Mouse (Mus musculus) heart, embryonic 12.5 days (tissue): ENCODE data around the gene P3h3. TPM values are rescaled to one million over a fixed set of nuclear protein-coding genes. Genes with fewer than 3 reads are reported as not detected.
"Not testable (repeated sequence)": the region's sequence is repeated elsewhere in the genome, so short reads cannot be mapped to it uniquely, and the experiment has no call there.

ENCODE experiments used
- ATAC-seq: fragments of 200-750 bp; cut with Nextera tagmentation; 2 replicates; pipeline ENCODE4 v1.8.0; 2017; ENCODE audit warnings: moderate TSS enrichment, moderate library complexity; ENCODE audit not compliant: insufficient number of reproducible peaks, low FRiP score
- H3K27ac ChIP-seq: fragments of 300-500 bp; sonication (generic); 2 replicates; pipeline ENCODE4 v1.5.1; 2016; ENCODE audit warnings: mild to moderate bottlenecking, moderate library complexity; ENCODE audit not compliant: poor library complexity, severe bottlenecking
- H3K27me3 ChIP-seq: fragments of 300-500 bp; sonication (generic); replicated peaks from 2 replicates; pipeline ENCODE4 v1.6.1; 2016; ENCODE audit warnings: mild to moderate bottlenecking, moderate library complexity
- H3K36me3 ChIP-seq: fragments of 300-500 bp; sonication (generic); 2 replicates; pipeline ENCODE4 v1.6.1; 2016; ENCODE audit warnings: mild to moderate bottlenecking, moderate library complexity
- H3K4me1 ChIP-seq: fragments of 300-500 bp; sonication (generic); replicated peaks from 2 replicates; pipeline ENCODE4 v1.6.1; 2016; ENCODE audit warnings: mild to moderate bottlenecking
- H3K4me2 ChIP-seq: fragments of 300-500 bp; sonication (generic); 2 replicates; pipeline ENCODE4 v1.6.1; 2016; ENCODE audit warnings: mild to moderate bottlenecking, moderate library complexity
- H3K4me3 ChIP-seq: fragments of 300-500 bp; sonication (generic); 2 replicates; pipeline ENCODE4 v1.5.1; 2016; ENCODE audit warnings: mild to moderate bottlenecking
- H3K9ac ChIP-seq: fragments of 300-500 bp; sonication (generic); 2 replicates; pipeline ENCODE4 v1.6.1; 2016; ENCODE audit warnings: mild to moderate bottlenecking, moderate library complexity
- H3K9me3 ChIP-seq: fragments of 300-500 bp; sonication (generic); replicated peaks from 2 replicates; pipeline ENCODE4 v1.6.1; 2016; ENCODE audit warnings: mild to moderate bottlenecking, moderate library complexity
- WGBS: fragments of 180-500 bp; shearing (Covaris S2); methylation state at CpG from one replicate; pipeline ENCODE4 v1.1.7; 2016; 5-methylcytosine and 5-hydroxymethylcytosine counted together
- polyA plus RNA-seq: library from polyadenylated mRNA; unstranded; fragments of >200 nt; fragmentation: Nextera tagmentation; extraction: Ambion mirVana; gene quantifications from 2 replicates; pipeline ENCODE4 v1.2.1, GENCODE M21; 2016

Gene P3h3
- polyA plus RNA-seq, 1 experiment from 2014 or later = 21.9 TPM

DNA sequence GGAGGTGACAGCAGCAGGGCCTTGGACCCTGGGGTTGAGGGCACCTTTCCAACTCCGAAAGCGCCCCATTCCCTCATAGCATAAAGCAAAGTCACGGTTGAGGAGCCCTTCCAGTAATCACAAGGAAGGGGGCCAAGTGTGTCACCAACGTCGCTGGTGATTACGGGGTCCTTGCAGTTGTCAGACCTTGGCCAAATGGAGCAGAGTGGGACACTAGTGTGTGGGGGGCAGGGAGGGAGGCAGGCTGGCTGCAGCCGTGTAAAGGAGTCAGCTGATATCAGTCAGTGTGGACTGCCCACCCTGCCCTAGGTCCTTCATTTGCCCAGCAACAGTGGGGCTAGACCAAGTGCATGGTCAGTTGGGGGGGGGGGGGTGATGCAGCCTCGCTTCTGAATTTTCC is 43.1 kb downstream of the P3h3 start:
- Histone ChIP-seq H3K4me2 (peak overlapping the region; percentile 80), H3K9me3 (no peaks in the 10 kb centered on the region), H3K36me3 (peaks cover 75% of the 10 kb centered on the region), H3K27ac (0 out of 2 replicates have a peak overlapping the region, but pooled peaks have one; percentile 99), H3K9ac (peak overlapping the region; percentile 44; the same call in 1 of the 2 replicates), H3K27me3 (no peaks in the 10 kb centered on the region), H3K4me1 (peaks cover 44% of the 10 kb centered on the region), H3K4me3 (peak overlapping the region; percentile 88)
- 34% methylated on average over 8 of the region's 8 CpGs for WGBS
- peak; percentile 18 for ATAC-seq

DNA sequence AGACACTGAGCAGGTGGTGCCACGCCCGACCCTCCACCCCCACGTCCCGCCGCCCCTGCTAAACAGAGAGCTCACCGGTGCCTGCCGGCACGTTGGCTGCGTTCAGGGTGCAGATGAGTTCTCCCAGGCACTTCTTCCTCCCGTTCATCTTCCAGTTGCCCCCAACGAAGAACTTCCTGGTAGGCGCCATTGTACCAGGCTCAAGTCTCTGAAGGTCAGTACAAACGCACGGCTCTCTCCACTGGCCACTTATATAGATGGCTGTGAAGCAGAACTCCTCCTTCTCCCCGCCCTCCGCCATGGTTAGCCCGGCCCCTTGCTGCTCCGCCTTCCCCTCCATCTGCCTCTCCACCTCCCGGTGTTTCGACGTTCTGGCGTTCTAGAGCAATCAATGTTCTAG is 43.6 kb downstream of the P3h3 start, which contains the start of gene Tpi1:
Gene Tpi1, minus strand, starts transcription at position 364 of the 400 bp plus-strand sequence.
- peaks cover 44% of the 10 kb centered on the region for H3K4me1 ChIP-seq
- H3K4me2 ChIP-seq = peak within 1 kb of the TSS; percentile 80
- peak within 1 kb of the TSS; percentile 99 for H3K27ac ChIP-seq
- peak within 1 kb of the TSS; percentile 88 for H3K4me3 ChIP-seq
- WGBS = 0% methylated on average over 22 of the region's 22 CpGs
- peak; percentile 89 for ATAC-seq
- peaks cover 69% of the 10 kb centered on the region for H3K36me3 ChIP-seq
- peak within 1 kb of the TSS; percentile 97 for H3K9ac ChIP-seq
- no peaks in the 10 kb centered on the region for H3K9me3 ChIP-seq
- H3K27me3 ChIP-seq = no peaks in the 10 kb centered on the region

DNA sequence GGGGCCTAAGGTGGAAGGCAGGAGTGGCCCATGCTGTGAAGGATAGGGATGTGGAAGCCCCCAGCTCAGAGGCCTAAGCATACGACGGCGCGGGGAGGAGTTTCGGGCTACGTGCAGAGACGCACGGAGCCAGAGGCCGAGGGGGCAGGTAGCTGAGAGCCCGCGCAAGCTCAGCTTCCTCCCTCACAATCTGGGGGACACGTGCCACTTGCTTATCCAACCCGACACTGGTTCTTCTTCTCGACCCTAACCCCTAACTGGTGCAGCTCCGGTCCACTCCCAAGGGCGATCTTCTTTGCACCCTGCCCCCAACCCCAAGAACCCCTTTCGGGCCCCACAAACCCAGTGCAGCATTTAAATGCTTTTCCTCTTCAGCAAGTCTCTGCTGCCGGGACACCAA is 44.1 kb downstream of the P3h3 start:
- peak; percentile 69 for ATAC-seq
- Histone ChIP-seq H3K9ac (peak overlapping the region; percentile 97), H3K4me1 (peaks cover 44% of the 10 kb centered on the region), H3K4me2 (peak overlapping the region; percentile 80), H3K4me3 (peak overlapping the region; percentile 88), H3K36me3 (peaks cover 65% of the 10 kb centered on the region), H3K9me3 (no peaks in the 10 kb centered on the region), H3K27me3 (no peaks in the 10 kb centered on the region), H3K27ac (peak overlapping the region; percentile 99)
- under 1% methylated on average over 18 of the region's 18 CpGs for WGBS

DNA sequence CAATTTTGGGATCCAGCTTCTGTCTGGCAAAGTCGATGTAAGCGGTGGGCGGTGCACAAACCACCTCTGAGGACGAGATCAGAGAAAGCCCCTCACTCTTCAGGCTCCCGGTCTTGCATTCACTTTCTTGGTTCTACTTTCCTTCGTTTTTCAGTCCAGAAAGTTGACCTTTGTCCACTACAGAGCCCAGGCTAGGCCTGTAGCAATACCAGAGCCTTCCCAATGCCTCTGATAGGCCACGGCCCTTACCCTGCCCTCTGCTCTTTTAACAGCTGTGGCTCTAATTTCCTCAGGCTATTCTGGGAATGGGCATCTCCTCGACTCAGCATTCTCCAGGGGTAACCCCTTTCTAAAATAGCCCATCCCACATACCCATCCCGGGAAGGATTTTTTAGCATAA is 44.7 kb downstream of the P3h3 start:
- H3K36me3 ChIP-seq = peaks cover 59% of the 10 kb centered on the region
- 21% methylated on average over 9 of the region's 9 CpGs for WGBS
- H3K9me3 ChIP-seq = no peaks in the 10 kb centered on the region
- H3K9ac ChIP-seq = peak overlapping the region; percentile 97
- no peaks in the 10 kb centered on the region for H3K27me3 ChIP-seq
- H3K4me3 ChIP-seq = peak overlapping the region; percentile 88
- peak overlapping the region; percentile 99 for H3K27ac ChIP-seq
- no peak for ATAC-seq
- peaks cover 51% of the 10 kb centered on the region for H3K4me1 ChIP-seq
- H3K4me2 ChIP-seq = peak overlapping the region; percentile 80

DNA sequence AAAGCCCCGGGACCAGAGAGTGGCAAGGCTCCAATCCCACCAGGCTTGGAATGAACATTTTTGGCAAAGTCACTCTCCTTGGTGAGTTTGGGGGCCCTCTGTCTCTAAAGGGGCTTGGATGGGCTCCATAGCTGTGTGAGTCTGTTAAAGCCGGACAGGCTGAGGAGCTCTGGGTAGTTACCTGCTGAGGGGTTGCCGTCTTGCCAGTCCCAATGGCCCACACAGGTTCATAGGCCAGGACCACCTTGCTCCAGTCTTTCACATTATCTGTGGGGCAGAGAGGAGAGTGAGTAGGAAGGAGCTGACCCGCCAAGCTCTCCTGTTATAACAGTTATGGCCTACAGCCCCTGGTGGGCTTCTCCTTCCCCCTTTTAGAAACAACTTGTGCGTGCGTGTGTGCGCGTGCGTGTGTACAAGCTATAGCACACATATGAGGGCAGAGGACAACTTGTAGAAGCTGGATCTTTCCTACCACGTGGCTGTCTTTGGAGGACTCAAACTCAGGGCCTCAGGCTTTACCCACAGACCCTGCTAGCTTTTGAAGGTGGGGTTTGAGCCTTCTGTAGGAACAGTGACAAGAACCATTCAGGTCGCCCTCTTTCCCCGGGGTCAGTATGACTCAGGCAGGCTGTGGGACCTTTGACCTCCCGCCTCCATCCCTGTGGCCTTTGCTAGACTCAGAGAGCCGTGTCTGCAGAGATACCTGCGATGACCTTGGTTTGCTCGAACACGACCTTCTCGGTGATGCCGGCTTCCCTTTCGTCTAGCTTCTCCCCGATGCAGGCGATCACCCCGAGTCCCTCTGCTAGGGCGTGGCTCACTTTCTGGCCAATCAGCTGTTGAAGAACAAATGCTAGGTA is 45.6 kb downstream of the P3h3 start:
- H3K4me1 ChIP-seq = peaks cover 59% of the 10 kb centered on the region
- peak overlapping the region; percentile 88 for H3K4me3 ChIP-seq
- H3K9ac ChIP-seq = peak overlapping the region; percentile 97
- peaks cover 49% of the 10 kb centered on the region for H3K36me3 ChIP-seq
- no peaks in the 10 kb centered on the region for H3K9me3 ChIP-seq
- ATAC-seq = no peak
- 74% methylated on average over 24 of the region's 24 CpGs for whole genome bisulfite sequencing
- peak overlapping the region; percentile 99 for H3K27ac ChIP-seq
- peak overlapping the region; percentile 80 for H3K4me2 ChIP-seq
- H3K27me3 ChIP-seq = no peaks in the 10 kb centered on the region

DNA sequence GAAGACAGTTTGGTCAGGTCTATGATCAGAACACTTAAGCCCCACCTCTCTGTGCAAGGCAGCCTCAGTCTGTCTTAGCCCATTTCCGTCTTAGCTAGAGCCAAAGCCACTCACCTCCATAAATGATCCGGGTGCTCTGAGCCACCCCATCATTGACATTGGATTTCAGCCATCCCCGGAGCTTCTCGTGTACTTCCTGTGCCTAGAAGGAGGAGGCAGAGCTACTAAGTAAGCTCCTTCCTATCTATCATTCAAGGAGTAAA is 46.2 kb downstream of the P3h3 start:
- WGBS = 76% methylated on average over 4 of the region's 4 CpGs
- Histone ChIP-seq H3K4me3 (no peak overlapping the region), H3K9me3 (no peaks in the 10 kb centered on the region), H3K36me3 (peaks cover 43% of the 10 kb centered on the region), H3K4me1 (peaks cover 64% of the 10 kb centered on the region), H3K27me3 (no peaks in the 10 kb centered on the region), H3K4me2 (no peak overlapping the region), H3K9ac (no peak overlapping the region), H3K27ac (0 out of 2 replicates have a peak overlapping the region, but pooled peaks have one; percentile 99)
- no peak for ATAC-seq

DNA sequence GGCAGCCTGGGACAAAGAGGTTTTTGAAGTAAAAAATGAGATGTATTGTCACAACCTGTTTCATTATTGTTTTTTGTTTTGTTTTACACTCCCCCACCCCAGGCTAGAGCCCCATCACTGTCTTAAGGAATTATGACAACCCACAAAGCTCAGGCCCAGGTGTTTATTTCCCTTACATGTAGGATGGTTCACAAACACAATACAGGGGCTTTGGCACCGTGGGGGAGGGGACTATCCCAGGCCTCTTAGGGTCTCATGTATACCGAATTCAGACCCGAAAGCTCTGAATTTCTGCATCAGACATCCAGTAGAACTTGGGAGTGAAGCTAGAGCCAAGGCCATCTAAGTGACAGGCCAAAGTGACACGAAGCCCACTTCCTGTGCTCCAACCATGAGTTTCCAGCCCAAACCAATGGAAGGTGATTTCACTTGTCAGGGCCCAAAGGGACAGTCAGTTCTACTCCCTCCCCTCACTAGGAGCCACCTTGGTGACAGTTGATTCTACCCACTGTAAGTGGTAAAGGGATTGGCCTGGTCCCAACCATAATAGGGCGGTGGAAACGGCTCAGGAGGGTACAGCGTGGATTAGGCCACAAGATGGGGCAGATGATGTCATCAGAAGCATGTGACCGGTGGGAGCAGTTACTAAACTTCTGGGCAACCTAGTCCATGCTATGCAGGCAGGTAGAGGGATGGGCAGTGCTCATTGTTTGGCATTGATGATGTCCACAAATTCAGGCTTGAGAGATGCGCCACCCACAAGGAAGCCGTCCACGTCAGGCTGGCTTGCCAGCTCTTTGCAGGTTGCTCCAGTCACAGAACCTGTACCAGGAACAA is 46.8 kb downstream of the P3h3 start:
- not testable (repeated sequence) for ATAC-seq, H3K9ac ChIP-seq, H3K9me3 ChIP-seq, H3K4me3 ChIP-seq, H3K27me3 ChIP-seq, H3K27ac ChIP-seq
- WGBS = 84% methylated on average over 11 of the region's 11 CpGs
- Histone ChIP-seq H3K4me2 (peak overlapping the region; percentile 84; the same call in 1 of the 2 replicates), H3K4me1 (peaks cover 69% of the 10 kb centered on the region), H3K36me3 (peaks cover 38% of the 10 kb centered on the region)

DNA sequence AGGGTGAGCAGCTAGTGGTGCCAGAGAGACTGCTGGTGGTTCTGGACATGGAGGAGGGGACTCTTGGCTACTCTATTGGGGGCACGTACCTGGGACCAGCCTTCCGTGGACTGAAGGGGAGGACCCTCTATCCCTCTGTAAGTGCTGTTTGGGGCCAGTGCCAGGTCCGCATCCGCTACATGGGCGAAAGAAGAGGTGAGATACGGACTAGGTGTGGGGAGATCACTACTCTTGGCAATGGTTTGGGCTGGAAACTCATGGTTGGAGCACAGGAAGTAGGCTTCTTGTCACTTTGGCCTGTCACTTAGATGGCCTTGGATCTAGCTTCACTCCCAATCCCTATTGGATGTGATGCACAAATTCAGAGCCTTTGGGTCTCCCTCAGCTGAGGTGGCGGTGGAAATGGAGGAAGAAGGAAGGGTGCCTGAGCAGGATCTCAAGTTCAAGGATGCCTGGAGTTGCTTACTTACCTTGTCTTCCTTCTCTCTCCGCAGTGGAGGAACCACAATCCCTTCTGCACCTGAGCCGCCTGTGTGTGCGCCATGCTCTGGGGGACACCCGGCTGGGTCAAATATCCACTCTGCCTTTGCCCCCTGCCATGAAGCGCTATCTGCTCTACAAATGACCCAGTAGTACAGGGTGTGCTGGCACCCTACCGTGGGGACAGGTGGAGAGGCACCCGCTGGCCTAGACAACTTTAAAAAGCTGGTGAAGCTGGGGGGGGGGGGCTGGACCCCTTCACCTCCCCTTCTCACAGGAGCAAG is 47.6 kb downstream of the P3h3 start:
- no peak for ATAC-seq
- peak overlapping the region; percentile 60 for H3K4me3 ChIP-seq
- peak overlapping the region; percentile 84 for H3K4me2 ChIP-seq
- no peaks in the 10 kb centered on the region for H3K9me3 ChIP-seq
- no peaks in the 10 kb centered on the region for H3K27me3 ChIP-seq
- 37% methylated on average over 14 of the region's 14 CpGs for WGBS
- peaks cover 71% of the 10 kb centered on the region for H3K4me1 ChIP-seq
- H3K9ac ChIP-seq = peak overlapping the region; percentile 79
- H3K36me3 ChIP-seq = peaks cover 30% of the 10 kb centered on the region
- H3K27ac ChIP-seq = peak overlapping the region; percentile 95

DNA sequence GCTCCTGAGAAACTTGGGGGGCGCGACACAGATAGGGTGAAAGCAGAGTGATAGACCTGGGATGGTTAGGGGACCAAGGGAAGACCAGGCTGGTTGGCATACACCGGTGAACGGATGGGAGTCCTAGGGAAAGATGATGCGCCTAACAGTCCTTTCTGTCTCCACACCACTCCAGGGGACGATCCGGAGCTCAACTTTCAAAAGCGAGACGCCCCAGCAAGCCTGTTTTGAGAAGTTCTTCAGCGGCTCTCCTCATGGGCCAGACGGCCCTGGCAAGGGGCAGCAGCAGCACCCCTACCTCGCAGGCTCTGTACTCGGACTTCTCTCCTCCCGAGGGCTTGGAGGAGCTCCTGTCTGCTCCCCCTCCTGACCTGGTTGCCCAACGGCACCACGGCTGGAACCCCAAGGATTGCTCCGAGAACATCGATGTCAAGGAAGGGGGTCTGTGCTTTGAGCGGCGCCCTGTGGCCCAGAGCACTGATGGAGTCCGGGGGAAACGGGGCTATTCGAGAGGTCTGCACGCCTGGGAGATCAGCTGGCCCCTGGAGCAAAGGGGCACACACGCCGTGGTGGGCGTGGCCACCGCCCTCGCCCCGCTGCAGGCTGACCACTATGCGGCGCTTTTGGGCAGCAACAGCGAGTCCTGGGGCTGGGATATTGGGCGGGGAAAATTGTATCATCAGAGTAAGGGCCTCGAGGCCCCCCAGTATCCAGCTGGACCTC is 48.3 kb downstream of the P3h3 start:
- ATAC-seq = peak; percentile 60
- peaks cover 65% of the 10 kb centered on the region for H3K4me1 ChIP-seq
- WGBS = under 1% methylated on average over 35 of the region's 35 CpGs

DNA sequence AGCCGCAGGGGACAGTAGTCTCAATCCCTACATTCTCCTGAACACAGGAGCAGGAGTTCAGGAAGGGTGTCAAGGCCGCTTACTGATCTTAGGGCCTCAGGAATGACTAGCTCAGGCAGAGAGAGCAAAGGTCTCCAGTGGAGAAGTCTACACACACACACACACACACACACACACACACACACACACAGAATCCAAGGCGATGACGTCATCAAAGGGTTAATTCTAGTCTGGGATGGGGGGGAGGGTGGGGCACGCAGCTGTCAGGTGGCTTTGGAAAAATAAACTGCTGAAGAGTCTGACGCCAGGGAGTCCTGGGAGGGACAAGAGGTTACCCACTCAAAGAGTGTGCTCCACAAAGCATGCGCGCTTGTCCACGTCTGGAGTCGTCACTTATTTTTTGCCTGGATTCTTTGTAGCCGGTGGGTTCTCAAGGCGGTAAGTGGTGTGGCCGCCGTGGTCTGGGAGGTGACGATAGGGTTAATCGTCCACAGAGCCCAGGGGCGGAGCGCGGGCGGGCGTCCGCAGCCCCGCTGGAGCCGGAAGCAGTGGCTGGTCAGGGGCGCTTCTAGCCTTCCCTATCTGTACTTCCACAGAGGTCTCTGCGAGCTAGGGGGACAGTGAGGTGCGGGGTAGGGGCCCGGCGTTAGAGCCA is 49.1 kb downstream of the P3h3 start, which contains the start of gene Spsb2:
Gene Spsb2, plus strand, starts transcription at position 304 of the 655 bp plus-strand sequence.
- peak; percentile 73 for ATAC-seq
- Histone ChIP-seq H3K27me3 (no peaks in the 10 kb centered on the region), H3K4me3 (peak within 1 kb of the TSS; percentile 60), H3K36me3 (peaks cover 29% of the 10 kb centered on the region), H3K4me2 (peak within 1 kb of the TSS; percentile 84), H3K27ac (peak within 1 kb of the TSS; percentile 95), H3K9ac (peak within 1 kb of the TSS; percentile 79), H3K4me1 (peaks cover 64% of the 10 kb centered on the region), H3K9me3 (no peaks in the 10 kb centered on the region)
- 4% methylated on average over 29 of the region's 29 CpGs for WGBS

More for the DNA sequence above, 48.3 kb downstream of the P3h3 start:
- H3K36me3 ChIP-seq = peaks cover 29% of the 10 kb centered on the region
- H3K9ac ChIP-seq = peak overlapping the region; percentile 79
- peak overlapping the region; percentile 84 for H3K4me2 ChIP-seq
- H3K9me3 ChIP-seq = no peaks in the 10 kb centered on the region
- peak overlapping the region; percentile 95 for H3K27ac ChIP-seq
- peak overlapping the region; percentile 60 for H3K4me3 ChIP-seq
- no peaks in the 10 kb centered on the region for H3K27me3 ChIP-seq
